Mouse (Mus musculus): ENCODE data around the gene Gpbar1. TPM values are rescaled to one million over a fixed set of nuclear protein-coding genes. Genes with fewer than 3 reads are reported as not detected.

The Gpbar1 gene
- total and polyA plus RNA-seq, 3 experiments: 0.11 TPM; not detected in 2

GRCm38 (mm10) chr1:74307146-74307545 is 28.8 kb downstream of the Gpbar1 start:
- Histone ChIP-seq H3K4me3 (ENCODE audit: low read depth, low read length) (no peak overlapping the region), H3K36me3 (replicated peaks) (peaks cover 8% of the 10 kb centered on the region), H3K9me3 (replicated peaks) (no peaks in the 10 kb centered on the region), H3K27me3 (ENCODE audit: insufficient read depth, low read length) (peaks cover 7% of the 10 kb centered on the region; the same call in 1 of the 2 replicates), H3K4me1 (ENCODE audit: insufficient read depth, low read depth, low read length) (peaks cover 42% of the 10 kb centered on the region)
- ATAC-seq (ENCODE audit: extremely low read depth, insufficient number of reproducible peaks, low FRiP score, poor library complexity, severe bottlenecking) (no peak), DNase-seq (ENCODE audit: low spot score) (no peak)
- TF ChIP-seq GATA2 (IDR thresholded peaks at IDR 0.05; ENCODE audit: borderline replicate concordance, low read depth, low read length) (no peak), POLR2AphosphoS5 (IDR thresholded peaks at IDR 0.05; ENCODE audit: insufficient replicate concordance, low read depth, low read length) (no peak), TAL1 (conservative IDR thresholded peaks at IDR 0.05; ENCODE audit: low read depth, low read length) (no peak)

DNA sequence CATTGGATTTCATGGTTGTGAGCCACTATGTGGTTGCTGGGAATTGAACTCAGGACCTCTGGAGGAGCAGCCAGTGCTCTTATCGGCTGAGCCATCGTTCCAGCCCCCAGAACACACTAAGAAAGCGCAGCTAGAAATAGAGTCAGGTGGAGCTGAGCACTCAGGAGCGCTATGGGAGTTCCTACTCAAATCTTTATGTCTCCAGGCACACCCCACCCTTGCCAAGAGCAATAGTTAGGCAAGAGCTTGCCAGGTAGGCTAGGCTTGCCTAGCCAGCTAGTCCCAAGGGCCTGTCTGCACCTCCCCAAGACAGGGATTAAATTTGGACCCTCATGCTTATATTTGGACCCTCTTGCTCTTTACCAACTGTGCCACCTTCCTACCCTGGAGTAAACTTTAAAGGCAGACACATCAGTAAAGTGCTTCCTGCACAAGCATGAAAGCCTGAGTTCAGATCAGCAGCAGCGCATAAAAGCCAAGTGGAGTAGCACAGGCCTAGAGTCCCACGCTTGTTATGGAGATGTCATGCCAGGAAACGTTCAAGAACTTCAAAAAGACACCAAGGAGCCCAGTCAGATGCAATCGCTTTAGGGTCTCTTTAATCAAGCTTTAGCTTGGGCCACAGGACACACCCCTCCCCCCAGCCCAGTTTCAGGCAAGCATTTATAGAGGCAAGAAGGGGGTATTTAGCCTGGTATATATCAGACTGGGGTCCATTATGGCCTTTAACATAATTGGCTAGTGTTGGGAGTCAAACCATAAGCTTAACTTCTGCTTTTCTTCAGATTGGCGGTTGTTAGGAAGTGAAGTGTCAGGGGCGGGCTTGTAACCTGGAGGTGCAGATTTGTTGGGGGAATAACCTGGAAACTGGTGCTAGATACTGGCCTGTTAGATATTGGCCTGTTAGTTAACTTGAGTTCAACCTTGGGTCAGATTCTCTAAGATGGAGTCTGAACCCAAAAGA is 29.9 kb downstream of the Gpbar1 start:
- Histone ChIP-seq H3K36me3 (replicated peaks) (no peaks in the 10 kb centered on the region), H3K4me1 (ENCODE audit: insufficient read depth, low read depth, low read length) (peaks cover 34% of the 10 kb centered on the region), H3K27me3 (ENCODE audit: insufficient read depth, low read length) (peaks cover 8% of the 10 kb centered on the region; the same call in 1 of the 2 replicates), H3K4me3 (ENCODE audit: low read depth, low read length) (no peak overlapping the region), H3K9me3 (replicated peaks) (no peaks in the 10 kb centered on the region)
- DNase-seq (ENCODE audit: low spot score): no peak
- ATAC-seq (ENCODE audit: extremely low read depth, insufficient number of reproducible peaks, low FRiP score, poor library complexity, severe bottlenecking): no peak
- TF ChIP-seq TAL1 (conservative IDR thresholded peaks at IDR 0.05; ENCODE audit: low read depth, low read length): no peak
- no peak for TF ChIP-seq GATA2 (IDR thresholded peaks at IDR 0.05; ENCODE audit: borderline replicate concordance, low read depth, low read length)
- TF ChIP-seq GATA1 (IDR thresholded peaks at IDR 0.05; ENCODE audit: borderline replicate concordance, low read length): no peak
- TF ChIP-seq POLR2AphosphoS5 (IDR thresholded peaks at IDR 0.05; ENCODE audit: insufficient replicate concordance, low read depth, low read length): no peak
- TF ChIP-seq CTCF (IDR thresholded peaks at IDR 0.05; ENCODE audit: low read depth, low read length): no peak

DNA sequence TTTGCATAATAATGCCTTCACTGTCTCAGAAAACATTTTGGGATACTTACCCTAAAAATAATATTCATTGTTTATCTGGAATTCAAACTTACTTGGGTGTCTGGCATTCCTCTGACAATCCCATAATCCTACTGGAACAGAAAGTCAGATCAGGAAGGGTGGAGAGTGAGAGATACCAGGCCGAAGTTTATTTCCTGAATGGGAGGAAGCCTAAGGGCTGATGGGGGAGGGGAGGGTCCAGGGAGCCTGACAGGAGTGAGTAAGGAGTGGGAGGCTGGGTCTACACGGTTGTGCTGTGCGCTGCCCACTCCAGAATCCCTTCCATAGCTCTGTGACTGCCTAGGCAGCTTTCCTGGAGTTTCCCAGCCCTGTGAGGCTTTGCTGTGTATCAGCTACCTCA is 31.4 kb downstream of the Gpbar1 start:
- DNase-seq (ENCODE audit: low spot score): no peak
- Histone ChIP-seq H3K27me3 (ENCODE audit: insufficient read depth, low read length) (peaks cover 9% of the 10 kb centered on the region), H3K4me1 (ENCODE audit: insufficient read depth, low read depth, low read length) (peaks cover 27% of the 10 kb centered on the region), H3K9me3 (replicated peaks) (no peaks in the 10 kb centered on the region), H3K4me3 (ENCODE audit: low read depth, low read length) (no peak overlapping the region), H3K36me3 (replicated peaks) (no peaks in the 10 kb centered on the region)
- TF ChIP-seq POLR2AphosphoS5 (IDR thresholded peaks at IDR 0.05; ENCODE audit: insufficient replicate concordance, low read depth, low read length) (no peak), TAL1 (conservative IDR thresholded peaks at IDR 0.05; ENCODE audit: low read depth, low read length) (no peak), GATA1 (IDR thresholded peaks at IDR 0.05; ENCODE audit: borderline replicate concordance, low read length) (no peak), CTCF (IDR thresholded peaks at IDR 0.05; ENCODE audit: low read depth, low read length) (no peak), GATA2 (IDR thresholded peaks at IDR 0.05; ENCODE audit: borderline replicate concordance, low read depth, low read length) (no peak)
- ATAC-seq (ENCODE audit: extremely low read depth, insufficient number of reproducible peaks, low FRiP score, poor library complexity, severe bottlenecking): no peak

GRCm38 (mm10) chr1:74313049-74313692 is 34.8 kb downstream of the Gpbar1 start:
- Histone ChIP-seq H3K36me3 (replicated peaks) (no peaks in the 10 kb centered on the region), H3K9me3 (replicated peaks) (no peaks in the 10 kb centered on the region), H3K4me3 (ENCODE audit: low read depth, low read length) (no peak overlapping the region), H3K4me1 (ENCODE audit: insufficient read depth, low read depth, low read length) (peaks cover 18% of the 10 kb centered on the region), H3K27me3 (ENCODE audit: insufficient read depth, low read length) (peaks cover 20% of the 10 kb centered on the region)
- TF ChIP-seq CTCF (IDR thresholded peaks at IDR 0.05; ENCODE audit: low read depth, low read length): peak; percentile 88
- TF ChIP-seq TAL1 (conservative IDR thresholded peaks at IDR 0.05; ENCODE audit: low read depth, low read length): no peak
- DNase-seq (ENCODE audit: low spot score) (peak; percentile 52), ATAC-seq (ENCODE audit: extremely low read depth, insufficient number of reproducible peaks, low FRiP score, poor library complexity, severe bottlenecking) (peak; percentile 47)

DNA sequence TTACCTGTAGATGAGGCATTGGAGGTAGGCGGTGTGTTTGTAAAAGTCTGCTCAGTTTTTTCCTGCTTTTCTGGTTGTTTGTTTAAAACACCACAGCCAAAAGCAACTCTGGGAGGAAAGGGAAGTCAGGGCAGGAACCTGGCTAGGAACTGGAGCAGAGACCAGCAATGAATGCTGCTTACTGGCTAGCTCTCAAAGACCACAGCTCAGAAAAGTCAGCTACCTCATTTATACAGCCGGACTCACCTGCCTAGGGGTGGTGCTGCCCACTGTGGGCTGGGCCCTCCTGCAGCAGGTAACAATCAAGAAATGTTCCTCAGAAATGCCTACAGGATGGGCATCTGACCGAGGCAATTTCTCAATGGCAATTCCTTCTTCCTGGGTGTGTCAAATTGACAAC is 36.4 kb downstream of the Gpbar1 start:
- Histone ChIP-seq H3K27me3 (ENCODE audit: insufficient read depth, low read length) (peaks cover 25% of the 10 kb centered on the region), H3K4me3 (ENCODE audit: low read depth, low read length) (no peak overlapping the region), H3K36me3 (replicated peaks) (no peaks in the 10 kb centered on the region), H3K4me1 (ENCODE audit: insufficient read depth, low read depth, low read length) (peaks cover 11% of the 10 kb centered on the region), H3K9me3 (replicated peaks) (no peaks in the 10 kb centered on the region)
- DNase-seq (ENCODE audit: low spot score) (no peak), ATAC-seq (ENCODE audit: extremely low read depth, insufficient number of reproducible peaks, low FRiP score, poor library complexity, severe bottlenecking) (no peak)
- TF ChIP-seq GATA1 (IDR thresholded peaks at IDR 0.05; ENCODE audit: borderline replicate concordance, low read length) (no peak), GATA2 (IDR thresholded peaks at IDR 0.05; ENCODE audit: borderline replicate concordance, low read depth, low read length) (no peak), CTCF (IDR thresholded peaks at IDR 0.05; ENCODE audit: low read depth, low read length) (no peak), POLR2AphosphoS5 (IDR thresholded peaks at IDR 0.05; ENCODE audit: insufficient replicate concordance, low read depth, low read length) (no peak), TAL1 (conservative IDR thresholded peaks at IDR 0.05; ENCODE audit: low read depth, low read length) (no peak)

DNA sequence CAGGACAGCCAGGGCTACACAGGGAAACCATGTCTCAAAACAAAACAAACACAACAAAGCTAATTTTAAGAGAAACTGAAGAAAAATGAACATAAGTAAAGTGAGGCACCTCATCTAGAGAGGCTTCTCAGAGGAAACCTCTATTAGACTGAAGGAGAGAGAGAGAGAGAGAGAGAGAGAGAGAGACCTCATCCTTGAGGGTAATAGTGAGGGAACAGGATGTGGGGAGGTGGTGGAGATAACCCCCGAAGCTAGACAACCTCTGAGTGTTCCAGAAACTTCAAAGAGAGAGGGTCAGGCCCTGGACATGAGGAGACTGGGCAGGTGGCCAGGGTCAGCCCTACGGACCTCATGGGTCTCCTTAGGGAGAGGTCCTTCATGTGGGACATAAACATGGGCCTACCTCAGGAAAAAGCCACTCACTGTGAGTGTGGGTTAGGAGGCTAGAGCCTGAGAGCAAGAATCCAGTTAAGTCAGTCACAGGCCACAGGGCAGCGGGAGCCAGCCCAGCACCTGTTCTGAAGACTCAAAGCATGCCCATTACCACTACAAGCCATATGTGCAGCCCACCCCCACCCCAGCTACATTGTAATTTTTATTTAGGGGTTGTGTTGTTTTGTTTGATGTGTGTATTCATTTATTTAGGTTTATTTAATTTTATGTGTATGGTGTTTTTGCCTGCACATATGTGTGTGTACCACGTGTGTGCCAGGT is 37.9 kb downstream of the Gpbar1 start:
- H3K4me3 ChIP-seq (ENCODE audit: low read depth, low read length): no peak overlapping the region
- TF ChIP-seq TAL1 (conservative IDR thresholded peaks at IDR 0.05; ENCODE audit: low read depth, low read length) (no peak), GATA2 (IDR thresholded peaks at IDR 0.05; ENCODE audit: borderline replicate concordance, low read depth, low read length) (no peak), GATA1 (IDR thresholded peaks at IDR 0.05; ENCODE audit: borderline replicate concordance, low read length) (no peak), POLR2AphosphoS5 (IDR thresholded peaks at IDR 0.05; ENCODE audit: insufficient replicate concordance, low read depth, low read length) (no peak), CTCF (IDR thresholded peaks at IDR 0.05; ENCODE audit: low read depth, low read length) (no peak)
- H3K9me3 ChIP-seq (replicated peaks): no peaks in the 10 kb centered on the region
- DNase-seq (ENCODE audit: low spot score): no peak
- no peak for ATAC-seq (ENCODE audit: extremely low read depth, insufficient number of reproducible peaks, low FRiP score, poor library complexity, severe bottlenecking)
- no peaks in the 10 kb centered on the region for H3K36me3 ChIP-seq (replicated peaks)
- peaks cover 9% of the 10 kb centered on the region for H3K4me1 ChIP-seq (ENCODE audit: insufficient read depth, low read depth, low read length)
- H3K27me3 ChIP-seq (ENCODE audit: insufficient read depth, low read length): peaks cover 27% of the 10 kb centered on the region
